Mouse (Mus musculus): ENCODE data around the gene Cdc14b. TPM values are rescaled to one million over a fixed set of nuclear protein-coding genes. Genes with fewer than 3 reads are reported as not detected.

Gene Cdc14b
- polyA plus RNA-seq, 1 experiment from 2014 or later = 8.6 TPM

GRCm38 (mm10) chr13:64197899-64198298 lies 77.2 kb downstream of the Cdc14b start:
- 70% methylated on average over 6 of the region's 6 CpGs for WGBS
- Histone ChIP-seq H3K4me1 (replicated peaks; ENCODE audit: control insufficient read depth, insufficient read depth, low read length) (no peaks in the 10 kb centered on the region), H3K9ac (ENCODE audit: low read length) (no peak overlapping the region), H3K9me3 (ENCODE audit: control insufficient read depth, low read length) (no peaks in the 10 kb centered on the region), H3K27me3 (ENCODE audit: control insufficient read depth, insufficient read depth, low read depth, low read length) (no peaks in the 10 kb centered on the region), H3K36me3 (ENCODE audit: control insufficient read depth, insufficient read depth, low read length) (no peaks in the 10 kb centered on the region), H3K4me2 (ENCODE audit: low read depth, low read length) (no peak overlapping the region), H3K4me3 (ENCODE audit: low read length) (no peak overlapping the region), H3K27ac (ENCODE audit: low read length) (no peak overlapping the region)
- ATAC-seq (ENCODE audit: low read depth) = no peak

- H3K36me3 ChIP-seq (ENCODE audit: control insufficient read depth, insufficient read depth, low read length) = peaks cover 5% of the 10 kb centered on the region; the same call in 1 of the 2 replicates
- peak; percentile 38; the same call in 1 of the 2 replicates for ATAC-seq (ENCODE audit: low read depth)
- no peaks in the 10 kb centered on the region for H3K9me3 ChIP-seq (ENCODE audit: control insufficient read depth, low read length)
- no peaks in the 10 kb centered on the region for H3K27me3 ChIP-seq (ENCODE audit: control insufficient read depth, insufficient read depth, low read depth, low read length)
- no peak overlapping the region for H3K4me2 ChIP-seq (ENCODE audit: low read depth, low read length)
- H3K4me3 ChIP-seq (ENCODE audit: low read length) = no peak overlapping the region
- no peaks in the 10 kb centered on the region for H3K4me1 ChIP-seq (replicated peaks; ENCODE audit: control insufficient read depth, insufficient read depth, low read length)
- no peak overlapping the region for H3K27ac ChIP-seq (ENCODE audit: low read length)
- H3K9ac ChIP-seq (ENCODE audit: low read length) = no peak overlapping the region
Observed at GRCm38 (mm10) chr13:64187065-64187464, 88.0 kb downstream of the Cdc14b start.

DNA sequence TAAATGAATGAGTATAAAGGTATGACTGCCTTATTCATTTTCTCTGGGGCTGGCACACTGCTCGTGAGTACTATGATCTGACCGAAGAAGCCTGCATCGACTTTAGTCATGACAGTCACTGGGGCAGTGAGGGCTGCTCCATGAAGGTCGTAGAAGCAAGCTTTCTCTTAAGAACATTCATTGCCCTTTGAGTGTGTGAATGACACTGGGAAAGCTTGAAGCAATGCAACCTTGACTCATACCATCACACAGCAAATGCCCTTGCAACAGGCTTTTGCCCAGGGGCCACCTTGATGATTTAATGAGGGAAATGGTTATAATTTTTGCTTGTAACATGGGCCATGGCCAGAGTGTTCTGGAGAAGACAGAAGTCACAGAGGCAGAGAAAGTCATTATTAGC lies 88.6 kb downstream of the Cdc14b start:
- Histone ChIP-seq H3K27ac (ENCODE audit: low read length) (no peak overlapping the region), H3K9me3 (ENCODE audit: control insufficient read depth, low read length) (no peaks in the 10 kb centered on the region), H3K9ac (ENCODE audit: low read length) (no peak overlapping the region), H3K4me3 (ENCODE audit: low read length) (no peak overlapping the region), H3K36me3 (ENCODE audit: control insufficient read depth, insufficient read depth, low read length) (peaks cover 5% of the 10 kb centered on the region; the same call in 1 of the 2 replicates), H3K4me1 (replicated peaks; ENCODE audit: control insufficient read depth, insufficient read depth, low read length) (no peaks in the 10 kb centered on the region), H3K4me2 (ENCODE audit: low read depth, low read length) (no peak overlapping the region), H3K27me3 (ENCODE audit: control insufficient read depth, insufficient read depth, low read depth, low read length) (no peaks in the 10 kb centered on the region)
- no peak for ATAC-seq (ENCODE audit: low read depth)
- WGBS = 94% methylated on average over 4 of the region's 4 CpGs

GRCm38 (mm10) chr13:64185586-64185985 lies 89.5 kb downstream of the Cdc14b start:
- H3K36me3 ChIP-seq (ENCODE audit: control insufficient read depth, insufficient read depth, low read length) = peaks cover 5% of the 10 kb centered on the region; the same call in 1 of the 2 replicates
- H3K27ac ChIP-seq (ENCODE audit: low read length) = no peak overlapping the region
- H3K4me1 ChIP-seq (replicated peaks; ENCODE audit: control insufficient read depth, insufficient read depth, low read length) = no peaks in the 10 kb centered on the region
- no peaks in the 10 kb centered on the region for H3K27me3 ChIP-seq (ENCODE audit: control insufficient read depth, insufficient read depth, low read depth, low read length)
- H3K4me2 ChIP-seq (ENCODE audit: low read depth, low read length) = no peak overlapping the region
- no peak overlapping the region for H3K4me3 ChIP-seq (ENCODE audit: low read length)
- no peaks in the 10 kb centered on the region for H3K9me3 ChIP-seq (ENCODE audit: control insufficient read depth, low read length)
- ATAC-seq (ENCODE audit: low read depth) = no peak
- WGBS = 90% methylated on average over 9 of the region's 9 CpGs
- no peak overlapping the region for H3K9ac ChIP-seq (ENCODE audit: low read length)

- Histone ChIP-seq H3K4me3 (ENCODE audit: low read length) (no peak overlapping the region), H3K9ac (ENCODE audit: low read length) (no peak overlapping the region), H3K27ac (ENCODE audit: low read length) (no peak overlapping the region), H3K36me3 (ENCODE audit: control insufficient read depth, insufficient read depth, low read length) (peaks cover 5% of the 10 kb centered on the region; the same call in 1 of the 2 replicates), H3K4me2 (ENCODE audit: low read depth, low read length) (no peak overlapping the region), H3K9me3 (ENCODE audit: control insufficient read depth, low read length) (no peaks in the 10 kb centered on the region), H3K27me3 (ENCODE audit: control insufficient read depth, insufficient read depth, low read depth, low read length) (no peaks in the 10 kb centered on the region), H3K4me1 (replicated peaks; ENCODE audit: control insufficient read depth, insufficient read depth, low read length) (no peaks in the 10 kb centered on the region)
- no peak for ATAC-seq (ENCODE audit: low read depth)
- 72% methylated on average over 7 of the region's 7 CpGs for WGBS
Observed at GRCm38 (mm10) chr13:64185176-64185575, 89.9 kb downstream of the Cdc14b start.

GRCm38 (mm10) chr13:64184361-64184760 lies 90.7 kb downstream of the Cdc14b start:
- no peak for ATAC-seq (ENCODE audit: low read depth)
- Histone ChIP-seq H3K9me3 (ENCODE audit: control insufficient read depth, low read length) (no peaks in the 10 kb centered on the region), H3K27ac (ENCODE audit: low read length) (no peak overlapping the region), H3K4me2 (ENCODE audit: low read depth, low read length) (no peak overlapping the region), H3K4me1 (replicated peaks; ENCODE audit: control insufficient read depth, insufficient read depth, low read length) (no peaks in the 10 kb centered on the region), H3K36me3 (ENCODE audit: control insufficient read depth, insufficient read depth, low read length) (peaks cover 5% of the 10 kb centered on the region; the same call in 1 of the 2 replicates), H3K9ac (ENCODE audit: low read length) (no peak overlapping the region), H3K27me3 (ENCODE audit: control insufficient read depth, insufficient read depth, low read depth, low read length) (no peaks in the 10 kb centered on the region), H3K4me3 (ENCODE audit: low read length) (no peak overlapping the region)
- 76% methylated on average over 10 of the region's 10 CpGs for WGBS

GRCm38 (mm10) chr13:64183583-64183982 lies 91.5 kb downstream of the Cdc14b start:
- Histone ChIP-seq H3K9me3 (ENCODE audit: control insufficient read depth, low read length) (no peaks in the 10 kb centered on the region), H3K4me1 (replicated peaks; ENCODE audit: control insufficient read depth, insufficient read depth, low read length) (no peaks in the 10 kb centered on the region), H3K27ac (ENCODE audit: low read length) (no peak overlapping the region), H3K4me3 (ENCODE audit: low read length) (no peak overlapping the region), H3K27me3 (ENCODE audit: control insufficient read depth, insufficient read depth, low read depth, low read length) (no peaks in the 10 kb centered on the region), H3K9ac (ENCODE audit: low read length) (no peak overlapping the region), H3K36me3 (ENCODE audit: control insufficient read depth, insufficient read depth, low read length) (peaks cover 5% of the 10 kb centered on the region; the same call in 1 of the 2 replicates), H3K4me2 (ENCODE audit: low read depth, low read length) (no peak overlapping the region)
- no peak for ATAC-seq (ENCODE audit: low read depth)
- 79% methylated on average over 4 of the region's 4 CpGs for WGBS

DNA sequence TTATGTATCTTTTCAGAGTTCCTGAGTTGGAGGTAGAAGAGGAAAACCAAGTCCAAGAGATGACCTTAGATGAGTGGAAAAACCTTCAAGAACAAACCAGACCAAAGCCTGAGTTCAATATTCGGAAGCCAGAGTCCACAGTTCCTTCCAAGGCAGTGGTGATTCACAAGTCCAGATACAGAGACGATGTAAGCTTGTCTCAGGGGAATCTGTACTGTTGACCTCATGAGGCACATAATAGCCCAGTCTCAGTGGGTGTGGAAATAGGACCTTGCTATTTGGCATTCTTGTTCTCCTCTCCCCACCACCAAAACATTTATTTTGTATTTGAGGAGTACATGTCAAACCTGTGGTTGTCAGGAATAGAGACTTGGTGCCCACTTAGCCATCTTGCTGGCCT lies 93.0 kb downstream of the Cdc14b start:
- H3K27ac ChIP-seq (ENCODE audit: low read length) = no peak overlapping the region
- no peak overlapping the region for H3K4me3 ChIP-seq (ENCODE audit: low read length)
- H3K9me3 ChIP-seq (ENCODE audit: control insufficient read depth, low read length) = no peaks in the 10 kb centered on the region
- ATAC-seq (ENCODE audit: low read depth) = no peak
- H3K9ac ChIP-seq (ENCODE audit: low read length) = no peak overlapping the region
- WGBS = 87% methylated on average over 2 of the region's 2 CpGs
- H3K27me3 ChIP-seq (ENCODE audit: control insufficient read depth, insufficient read depth, low read depth, low read length) = no peaks in the 10 kb centered on the region
- no peaks in the 10 kb centered on the region for H3K4me1 ChIP-seq (replicated peaks; ENCODE audit: control insufficient read depth, insufficient read depth, low read length)
- H3K36me3 ChIP-seq (ENCODE audit: control insufficient read depth, insufficient read depth, low read length) = peaks cover 5% of the 10 kb centered on the region; the same call in 1 of the 2 replicates
- no peak overlapping the region for H3K4me2 ChIP-seq (ENCODE audit: low read depth, low read length)

DNA sequence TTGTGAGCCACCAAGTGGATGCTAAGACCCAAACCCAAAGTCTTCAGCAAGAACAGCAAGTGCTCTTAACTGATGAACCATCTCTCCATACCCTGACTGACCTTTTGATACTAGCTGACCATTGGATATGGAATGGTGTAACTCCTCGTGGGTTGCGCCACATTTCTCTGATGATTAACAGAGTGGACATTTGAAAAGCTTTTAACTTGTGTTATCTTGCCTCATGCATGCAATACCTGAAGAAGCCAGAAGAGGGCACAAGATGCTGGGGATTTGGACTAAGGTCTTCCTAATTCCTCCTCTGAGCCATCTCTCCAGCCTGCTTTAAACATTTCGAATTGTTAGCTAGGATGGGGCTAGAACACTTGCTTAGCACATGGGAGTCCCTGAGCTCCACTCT lies 94.2 kb downstream of the Cdc14b start:
- ATAC-seq (ENCODE audit: low read depth) = no peak
- no peak overlapping the region for H3K9ac ChIP-seq (ENCODE audit: low read length)
- H3K9me3 ChIP-seq (ENCODE audit: control insufficient read depth, low read length) = no peaks in the 10 kb centered on the region
- no peaks in the 10 kb centered on the region for H3K4me1 ChIP-seq (replicated peaks; ENCODE audit: control insufficient read depth, insufficient read depth, low read length)
- no peak overlapping the region for H3K27ac ChIP-seq (ENCODE audit: low read length)
- peaks cover 5% of the 10 kb centered on the region; the same call in 1 of the 2 replicates for H3K36me3 ChIP-seq (ENCODE audit: control insufficient read depth, insufficient read depth, low read length)
- no peak overlapping the region for H3K4me2 ChIP-seq (ENCODE audit: low read depth, low read length)
- no peaks in the 10 kb centered on the region for H3K27me3 ChIP-seq (ENCODE audit: control insufficient read depth, insufficient read depth, low read depth, low read length)
- WGBS = 73% methylated on average over 3 of the region's 3 CpGs
- H3K4me3 ChIP-seq (ENCODE audit: low read length) = no peak overlapping the region

- WGBS = 87% methylated on average over 4 of the region's 4 CpGs
Observed at GRCm38 (mm10) chr13:64180300-64180699, 94.8 kb downstream of the Cdc14b start.

More at GRCm38 (mm10) chr13:64180300-64180699, 94.8 kb downstream of the Cdc14b start:
- Histone ChIP-seq H3K4me3 (ENCODE audit: low read length) (no peak overlapping the region), H3K27ac (ENCODE audit: low read length) (no peak overlapping the region), H3K36me3 (ENCODE audit: control insufficient read depth, insufficient read depth, low read length) (peaks cover 2% of the 10 kb centered on the region; the same call in 1 of the 2 replicates), H3K4me2 (ENCODE audit: low read depth, low read length) (no peak overlapping the region), H3K9ac (ENCODE audit: low read length) (no peak overlapping the region), H3K27me3 (ENCODE audit: control insufficient read depth, insufficient read depth, low read depth, low read length) (no peaks in the 10 kb centered on the region), H3K9me3 (ENCODE audit: control insufficient read depth, low read length) (no peaks in the 10 kb centered on the region), H3K4me1 (replicated peaks; ENCODE audit: control insufficient read depth, insufficient read depth, low read length) (no peaks in the 10 kb centered on the region)
- ATAC-seq (ENCODE audit: low read depth) = no peak
